8 mouse cellular contexts compared by ENCODE assay signal in the genomic region with DNA sequence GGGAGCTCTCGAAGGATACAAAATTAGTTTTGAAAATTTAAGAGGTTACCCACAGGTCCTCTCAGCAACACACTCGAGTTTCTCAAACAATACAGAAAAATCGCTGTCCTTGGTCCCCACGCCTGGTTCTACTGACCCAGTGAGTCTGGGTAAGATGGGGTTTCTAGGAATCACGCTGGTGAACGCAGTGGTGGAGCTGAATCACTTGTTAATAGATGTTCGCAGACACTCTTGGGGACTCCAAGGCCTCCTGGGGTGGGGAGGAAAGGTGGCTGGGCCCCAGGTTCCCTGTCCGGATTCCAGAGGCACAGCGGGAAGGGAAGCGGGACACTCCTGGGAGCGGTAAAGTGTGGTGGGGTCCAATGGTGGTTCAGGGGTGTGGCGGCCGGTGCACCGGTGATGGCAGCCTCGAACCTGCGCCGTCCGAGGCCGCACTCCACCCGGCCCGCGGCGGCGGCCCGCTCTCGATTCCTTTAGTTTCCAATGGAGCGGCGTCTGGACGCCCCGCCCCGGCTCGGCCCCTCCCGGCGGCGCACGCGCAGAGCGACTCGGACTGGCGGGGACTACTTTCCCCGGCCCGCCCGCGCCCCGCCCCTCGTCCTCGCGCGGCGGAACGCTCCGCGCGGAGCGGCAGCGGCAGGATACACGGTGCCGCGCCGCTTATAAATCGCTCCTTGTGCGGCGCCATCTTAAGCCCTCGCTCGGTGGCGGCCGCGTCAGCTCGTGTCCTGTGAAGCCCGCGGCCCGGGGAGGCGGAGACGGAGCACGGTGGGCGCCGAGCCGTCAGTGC. TPM values are rescaled to one million over a fixed set of nuclear protein-coding genes. Genes with fewer than 3 reads are reported as not detected.
DNase-seq lines count a peak whose midpoint lies in the region; ATAC-seq and TF ChIP-seq lines count a peak whose summit lies in the region.

No protein-coding gene starts in this region.

- no peak for TF ChIP-seq CTCF in brain, embryonic 14.5 days (IDR thresholded peaks at IDR 0.05; ENCODE audit: borderline replicate concordance, extremely low read depth, insufficient read depth, insufficient read length)

- peaks cover 25% of the 10 kb centered on the region for H3K4me1 ChIP-seq in heart, embryonic 11.5 days (ENCODE audit: control insufficient read depth, insufficient read depth, low read length)
- H3K4me1 ChIP-seq in kidney, embryonic 15.5 days: peaks cover 38% of the 10 kb centered on the region

- no peaks in the 10 kb centered on the region for H3K27me3 ChIP-seq in heart, embryonic 11.5 days (ENCODE audit: control insufficient read depth, insufficient read depth, low read length)
- no peaks in the 10 kb centered on the region for H3K27me3 ChIP-seq in kidney, embryonic 15.5 days

- H3K4me2 ChIP-seq in heart, embryonic 11.5 days: peak overlapping the region; percentile 94
- peak overlapping the region; percentile 75 for H3K4me2 ChIP-seq in kidney, embryonic 15.5 days

- DNase-seq in CD4-positive helper T cell, adult 2 months (ENCODE audit: low read depth, low spot score): peak; percentile 99
- peak; percentile 99 for DNase-seq in brain, embryonic 14.5 days (ENCODE audit: low read depth)
- DNase-seq in liver: peak; percentile 98
- DNase-seq in spleen, postnatal 36 days (ENCODE audit: low spot score in 2 of 2): peak; percentile 95 to 97

- peak overlapping the region; percentile 95 for H3K9ac ChIP-seq in heart, embryonic 11.5 days (ENCODE audit: low read depth, low read length)
- H3K9ac ChIP-seq in kidney, embryonic 15.5 days: peak overlapping the region; percentile 92

- no peaks in the 10 kb centered on the region for H3K36me3 ChIP-seq in heart, embryonic 11.5 days (ENCODE audit: control insufficient read depth, insufficient read depth, low read length)
- H3K36me3 ChIP-seq in kidney, embryonic 15.5 days: peaks cover 7% of the 10 kb centered on the region; the same call in 1 of the 2 replicates

- H3K4me3 ChIP-seq in heart, embryonic 11.5 days (ENCODE audit: low read depth, low read length): peak overlapping the region; percentile 93
- peak overlapping the region; percentile 94 for H3K4me3 ChIP-seq in kidney, embryonic 15.5 days (replicated peaks)

- no peaks in the 10 kb centered on the region for H3K9me3 ChIP-seq in heart, embryonic 11.5 days (replicated peaks; ENCODE audit: control insufficient read depth, low read length)
- no peaks in the 10 kb centered on the region for H3K9me3 ChIP-seq in kidney, embryonic 15.5 days (replicated peaks)

- 8% methylated on average over 51 of the region's 78 CpGs for WGBS in heart, embryonic 11.5 days (ENCODE audit: insufficient replicate concordance)
- 7% methylated on average over 77 of the region's 78 CpGs for WGBS in kidney, embryonic 15.5 days

- peak overlapping the region; percentile 94 for H3K27ac ChIP-seq in heart, embryonic 11.5 days (ENCODE audit: low read depth, low read length)
- peak overlapping the region; percentile 96 for H3K27ac ChIP-seq in kidney, embryonic 15.5 days

- TF ChIP-seq POLR2A in brain, embryonic 14.5 days (IDR thresholded peaks at IDR 0.05; ENCODE audit: borderline replicate concordance, extremely low read depth, insufficient read depth, insufficient read length, poor library complexity, severe bottlenecking): peak; percentile 100

- peak; percentile 79 for ATAC-seq in erythroblast, adult 5-6 weeks (replicated peaks; ENCODE audit: low FRiP score, poor library complexity, severe bottlenecking)
- ATAC-seq in heart, embryonic 11.5 days (replicated peaks; ENCODE audit: insufficient number of reproducible peaks, low FRiP score, low TSS enrichment): peak; percentile 87
- ATAC-seq in kidney, embryonic 15.5 days (replicated peaks; ENCODE audit: low FRiP score): peak; percentile 92
- peak; percentile 74 for ATAC-seq in monocyte, adult 5-6 weeks (replicated peaks; ENCODE audit: insufficient number of reproducible peaks, low FRiP score, low TSS enrichment, poor library complexity, severe bottlenecking)

RNA-seq across cellular contexts. Expression of a gene that starts 4.0 kb away (rescaled TPM):
- polyA plus RNA-seq in brain, embryonic 14.5 days (2012; rRNA removed): 259 and 433 TPM in 2 replicates
- 138 and 172 TPM in 2 replicates for total RNA-seq in erythroblast, adult 5-6 weeks (2015; ENCODE audit: low replicate concordance)
- 182 and 196 TPM in 2 replicates for total RNA-seq in erythroblast, adult 5-6 weeks (2017; ENCODE audit: low replicate concordance)
- 433 and 469 TPM in 2 replicates for polyA plus RNA-seq in heart, embryonic 11.5 days (2014; fragmentation: Nextera tagmentation; extraction: Ambion mirVana)
- polyA plus RNA-seq in kidney, embryonic 15.5 days (2015; fragmentation: Nextera tagmentation; extraction: Ambion mirVana): 543 and 552 TPM in 2 replicates
- total RNA-seq in monocyte, adult 5-6 weeks (2017): 355 to 477 TPM (median 465 TPM) in 3 replicates

Comparison
In these comparisons a context has a peak if more than half of its experiments do, and no peak if none do; other contexts are left out.
1. Peak in every context shown above with its lines: DNase-seq, ATAC-seq, H3K4me3 ChIP-seq and H3K27ac ChIP-seq.